Mouse (Mus musculus): ENCODE data around the gene Slco2a1. TPM values are rescaled to one million over a fixed set of nuclear protein-coding genes. Genes with fewer than 3 reads are reported as not detected.
A peak's percentile ranks its signal among the peaks of the same experiment; 100 is the strongest.

Gene Slco2a1
- polyA plus RNA-seq, 1 experiment: 289 TPM

GRCm38 (mm10) chr9:103117951-103118350, 129.4 kb downstream of the Slco2a1 start:
- Histone ChIP-seq H3K4me1 (ENCODE audit: control insufficient read depth, insufficient read depth, low read length) (no peaks in the 10 kb centered on the region), H3K4me3 (replicated peaks; ENCODE audit: extremely low read depth, low read depth, low read length) (no peak overlapping the region)
- WGBS: 90% methylated on average over 8 of the region's 8 CpGs
- TF ChIP-seq CTCF (IDR thresholded peaks at IDR 0.05; ENCODE audit: insufficient read depth, low read length): no peak
- no peak for TF ChIP-seq POLR2A (IDR thresholded peaks at IDR 0.05; ENCODE audit: borderline replicate concordance, extremely low read depth, low read depth, low read length)
- no peak for DNase-seq

GRCm38 (mm10) chr9:103118651-103119275, 130.3 kb downstream of the Slco2a1 start:
- DNase-seq: no peak
- TF ChIP-seq CTCF (IDR thresholded peaks at IDR 0.05; ENCODE audit: insufficient read depth, low read length) (no peak), POLR2A (IDR thresholded peaks at IDR 0.05; ENCODE audit: borderline replicate concordance, extremely low read depth, low read depth, low read length) (no peak)
- no peaks in the 10 kb centered on the region for H3K4me1 ChIP-seq (ENCODE audit: control insufficient read depth, insufficient read depth, low read length)
- 83% methylated on average over 5 of the region's 5 CpGs for WGBS
- H3K4me3 ChIP-seq (replicated peaks; ENCODE audit: extremely low read depth, low read depth, low read length): no peak overlapping the region

GRCm38 (mm10) chr9:103119781-103120180, 131.3 kb downstream of the Slco2a1 start:
- WGBS: 91% methylated on average over 9 of the region's 9 CpGs

GRCm38 (mm10) chr9:103120231-103120630, 131.7 kb downstream of the Slco2a1 start:
- WGBS: 51% methylated on average over 2 of the region's 2 CpGs
- no peak for DNase-seq
- TF ChIP-seq POLR2A (IDR thresholded peaks at IDR 0.05; ENCODE audit: borderline replicate concordance, extremely low read depth, low read depth, low read length) (no peak), CTCF (IDR thresholded peaks at IDR 0.05; ENCODE audit: insufficient read depth, low read length) (peak; percentile 31; the same call in 1 of the 2 replicates)
- Histone ChIP-seq H3K4me3 (replicated peaks; ENCODE audit: extremely low read depth, low read depth, low read length) (no peak overlapping the region), H3K4me1 (ENCODE audit: control insufficient read depth, insufficient read depth, low read length) (no peaks in the 10 kb centered on the region)

More at GRCm38 (mm10) chr9:103119781-103120180, 131.3 kb downstream of the Slco2a1 start:
- no peak overlapping the region for H3K4me3 ChIP-seq (replicated peaks; ENCODE audit: extremely low read depth, low read depth, low read length)
- DNase-seq: no peak
- H3K4me1 ChIP-seq (ENCODE audit: control insufficient read depth, insufficient read depth, low read length): no peaks in the 10 kb centered on the region
- TF ChIP-seq CTCF (IDR thresholded peaks at IDR 0.05; ENCODE audit: insufficient read depth, low read length) (no peak), POLR2A (IDR thresholded peaks at IDR 0.05; ENCODE audit: borderline replicate concordance, extremely low read depth, low read depth, low read length) (no peak)

- H3K4me1 ChIP-seq (ENCODE audit: control insufficient read depth, insufficient read depth, low read length): no peaks in the 10 kb centered on the region
- no peak for TF ChIP-seq POLR2A (IDR thresholded peaks at IDR 0.05; ENCODE audit: borderline replicate concordance, extremely low read depth, low read depth, low read length)
- TF ChIP-seq CTCF (IDR thresholded peaks at IDR 0.05; ENCODE audit: insufficient read depth, low read length): no peak
- 66% methylated on average over 7 of the region's 7 CpGs for WGBS
- DNase-seq: no peak
- H3K4me3 ChIP-seq (replicated peaks; ENCODE audit: extremely low read depth, low read depth, low read length): no peak overlapping the region
Observed at GRCm38 (mm10) chr9:103121546-103121945, 133.0 kb downstream of the Slco2a1 start.

GRCm38 (mm10) chr9:103124746-103125145, 136.2 kb downstream of the Slco2a1 start:
- Histone ChIP-seq H3K4me1 (ENCODE audit: control insufficient read depth, insufficient read depth, low read length) (no peaks in the 10 kb centered on the region), H3K4me3 (replicated peaks; ENCODE audit: extremely low read depth, low read depth, low read length) (no peak overlapping the region)
- 94% methylated on average over 4 of the region's 4 CpGs for WGBS
- TF ChIP-seq CTCF (IDR thresholded peaks at IDR 0.05; ENCODE audit: insufficient read depth, low read length) (no peak), POLR2A (IDR thresholded peaks at IDR 0.05; ENCODE audit: borderline replicate concordance, extremely low read depth, low read depth, low read length) (no peak)
- DNase-seq: no peak

GRCm38 (mm10) chr9:103133493-103134124, 145.1 kb downstream of the Slco2a1 start:
- DNase-seq: no peak
- no peak overlapping the region for H3K4me3 ChIP-seq (replicated peaks; ENCODE audit: extremely low read depth, low read depth, low read length)
- H3K4me1 ChIP-seq (ENCODE audit: control insufficient read depth, insufficient read depth, low read length): no peaks in the 10 kb centered on the region
- no peak for TF ChIP-seq CTCF (IDR thresholded peaks at IDR 0.05; ENCODE audit: insufficient read depth, low read length)
- 76% methylated on average over 6 of the region's 6 CpGs for WGBS

- WGBS: 53% methylated on average over 9 of the region's 9 CpGs
- no peak for TF ChIP-seq CTCF (IDR thresholded peaks at IDR 0.05; ENCODE audit: insufficient read depth, low read length)
- no peak for TF ChIP-seq POLR2A (IDR thresholded peaks at IDR 0.05; ENCODE audit: borderline replicate concordance, extremely low read depth, low read depth, low read length)
- H3K4me1 ChIP-seq (ENCODE audit: control insufficient read depth, insufficient read depth, low read length): no peaks in the 10 kb centered on the region
- H3K4me3 ChIP-seq (replicated peaks; ENCODE audit: extremely low read depth, low read depth, low read length): no peak overlapping the region
- DNase-seq: no peak
Observed at GRCm38 (mm10) chr9:103134450-103135030, 146.0 kb downstream of the Slco2a1 start.

GRCm38 (mm10) chr9:103139481-103139880, 151.0 kb downstream of the Slco2a1 start:
- DNase-seq: no peak
- no peaks in the 10 kb centered on the region for H3K4me1 ChIP-seq (ENCODE audit: control insufficient read depth, insufficient read depth, low read length)
- H3K4me3 ChIP-seq (replicated peaks; ENCODE audit: extremely low read depth, low read depth, low read length): no peak overlapping the region
- no peak for TF ChIP-seq CTCF (IDR thresholded peaks at IDR 0.05; ENCODE audit: insufficient read depth, low read length)
- no peak for TF ChIP-seq POLR2A (IDR thresholded peaks at IDR 0.05; ENCODE audit: borderline replicate concordance, extremely low read depth, low read depth, low read length)
- 81% methylated on average over 6 of the region's 6 CpGs for WGBS

GRCm38 (mm10) chr9:103140384-103140783, 151.9 kb downstream of the Slco2a1 start:
- no peak for DNase-seq
- TF ChIP-seq POLR2A (IDR thresholded peaks at IDR 0.05; ENCODE audit: borderline replicate concordance, extremely low read depth, low read depth, low read length) (no peak), CTCF (IDR thresholded peaks at IDR 0.05; ENCODE audit: insufficient read depth, low read length) (no peak)
- no peaks in the 10 kb centered on the region for H3K4me1 ChIP-seq (ENCODE audit: control insufficient read depth, insufficient read depth, low read length)
- H3K4me3 ChIP-seq (replicated peaks; ENCODE audit: extremely low read depth, low read depth, low read length): no peak overlapping the region
- WGBS: 80% methylated on average over 6 of the region's 6 CpGs

All from lung, adult 2 months (tissue).